Mouse (Mus musculus) MEL (cell line): ENCODE results near the gene Tmem52b. TPM values are rescaled to one million over a fixed set of nuclear protein-coding genes. Genes with fewer than 3 reads are reported as not detected.
A peak's percentile ranks its signal among the peaks of the same experiment; 100 is the strongest.

Experiments
- DNase-seq: peaks from one replicate; pipeline ENCODE4 v3.0.0; 2011; ENCODE audit warnings: low read depth, low spot score
- H3K27ac ChIP-seq: 2 replicates; pipeline ENCODE4 v1.5.1; 2012; ENCODE audit warnings: low read depth, mild to moderate bottlenecking, control low read depth, low read length, moderate library complexity; ENCODE audit not compliant: control insufficient read depth
- H3K27me3 ChIP-seq, 2 experiments: fragments of 150-350 bp in 1 of 2; sonication (generic) in 1 of 2; 2 replicates each; pipeline ENCODE4 v1.6.1; 2012; ENCODE audit warnings: low read length in 2 of 2, mild to moderate bottlenecking in 2 of 2, improper control_type of control experiment in 1 of 2, moderate library complexity in 1 of 2; ENCODE audit not compliant: insufficient read depth in 2 of 2, control insufficient read depth in 1 of 2
- H3K36me3 ChIP-seq, 2 experiments: 2 replicates each; pipeline ENCODE4 v1.6.1; 2012 to 2014; ENCODE audit warnings: low read length in 2 of 2, improper control_type of control experiment in 1 of 2, inconsistent platforms in 1 of 2, mild to moderate bottlenecking in 1 of 2; ENCODE audit not compliant: insufficient read depth in 2 of 2, control insufficient read depth in 1 of 2
- H3K4me1 ChIP-seq, 2 experiments: fragments of 150-350 bp in 1 of 2; sonication (generic) in 1 of 2; 2 replicates each; pipeline ENCODE4 v1.6.1; 2012; ENCODE audit warnings: low read length in 2 of 2, improper control_type of control experiment in 1 of 2, mild to moderate bottlenecking in 1 of 2; ENCODE audit not compliant: insufficient read depth in 2 of 2, control insufficient read depth in 1 of 2
- H3K4me3 ChIP-seq, 2 experiments: fragments of 150-350 bp in 1 of 2; sonication (generic) in 1 of 2; 2 replicates each; pipeline ENCODE4 v1.5.1; 2012; ENCODE audit warnings: low read depth in 2 of 2, low read length in 2 of 2, mild to moderate bottlenecking in 2 of 2, moderate library complexity in 2 of 2, control low read depth in 1 of 2, improper control_type of control experiment in 1 of 2; ENCODE audit not compliant: control insufficient read depth in 1 of 2, insufficient read depth in 1 of 2
- H3K79me2 ChIP-seq: 2 replicates; pipeline ENCODE4 v1.6.1; 2012; ENCODE audit warnings: mild to moderate bottlenecking, low read length, moderate library complexity; ENCODE audit not compliant: control insufficient read depth, poor library complexity, insufficient read depth
- H3K9ac ChIP-seq: 2 replicates; pipeline ENCODE4 v1.6.1; 2012; ENCODE audit warnings: low read depth, mild to moderate bottlenecking, control low read depth, low read length, moderate library complexity; ENCODE audit not compliant: control insufficient read depth, poor library complexity, severe bottlenecking
- H3K9me3 ChIP-seq: fragments of 150-350 bp; sonication (generic); replicated peaks from 2 replicates; pipeline ENCODE4 v1.6.1; 2012; ENCODE audit warnings: mild to moderate bottlenecking, low read length, improper control_type of control experiment, moderate library complexity; ENCODE audit not compliant: insufficient read depth
- BHLHE40 ChIP-seq: IDR thresholded peaks from 2 replicates; pipeline ENCODE4 v1.6.1; 2012; ENCODE audit warnings: low read depth, mild to moderate bottlenecking, inconsistent platforms, low read length, improper control_type of control experiment, borderline replicate concordance
- CTCF ChIP-seq, 3 experiments: IDR thresholded peaks in 2 of 3; conservative IDR thresholded peaks in 1 of 3; 2 replicates each; pipeline ENCODE4 v1.5.1; 2011 to 2012; ENCODE audit warnings: low read length in 3 of 3, low read depth in 2 of 3, mild to moderate bottlenecking in 2 of 3, improper control_type of control experiment in 1 of 3, inconsistent platforms in 1 of 3, mixed read lengths in 1 of 3, moderate library complexity in 1 of 3; ENCODE audit not compliant: control insufficient read depth in 1 of 3, insufficient read depth in 1 of 3, poor library complexity in 1 of 3, severe bottlenecking in 1 of 3
- E2F4 ChIP-seq: IDR thresholded peaks from 2 replicates; pipeline ENCODE4 v1.6.1; 2011; ENCODE audit warnings: low read depth, low read length, improper control_type of control experiment, borderline replicate concordance
- EP300 ChIP-seq, 2 experiments: IDR thresholded peaks; 2 replicates each; pipeline ENCODE4 v1.6.1; 2011; ENCODE audit warnings: improper control_type of control experiment in 2 of 2, low read length in 2 of 2, low read depth in 1 of 2, mild to moderate bottlenecking in 1 of 2
- ETS1 ChIP-seq: IDR thresholded peaks from 2 replicates; pipeline ENCODE4 v1.6.1; 2012; ENCODE audit warnings: low read depth, mild to moderate bottlenecking, inconsistent platforms, low read length, improper control_type of control experiment, moderate library complexity
- GABPA ChIP-seq: IDR thresholded peaks from 2 replicates; pipeline ENCODE4 v1.6.1; 2012; ENCODE audit warnings: low read depth, mild to moderate bottlenecking, inconsistent platforms, low read length, improper control_type of control experiment, moderate library complexity
- GATA1 ChIP-seq: IDR thresholded peaks from 2 replicates; pipeline ENCODE4 v1.6.1; 2011; ENCODE audit warnings: low read depth, low read length, improper control_type of control experiment
- JUND ChIP-seq: IDR thresholded peaks from 2 replicates; pipeline ENCODE4 v1.6.1; 2011; ENCODE audit warnings: low read depth, mild to moderate bottlenecking, improper control_type of control experiment, low read length
- KAT2A ChIP-seq: conservative IDR thresholded peaks from 2 replicates; pipeline ENCODE4 v1.6.1; 2012; ENCODE audit warnings: low read depth, low read length, improper control_type of control experiment, inconsistent platforms
- MAX ChIP-seq: IDR thresholded peaks from 2 replicates; pipeline ENCODE4 v1.6.1; 2011; ENCODE audit warnings: low read length, improper control_type of control experiment
- MAZ ChIP-seq: IDR thresholded peaks from 2 replicates; pipeline ENCODE4 v1.6.1; 2012; ENCODE audit warnings: low read depth, mild to moderate bottlenecking, inconsistent platforms, low read length, improper control_type of control experiment
- MYC ChIP-seq: IDR thresholded peaks from 2 replicates; pipeline ENCODE4 v1.6.1; 2011; ENCODE audit warnings: low read depth, mild to moderate bottlenecking, low read length, improper control_type of control experiment, moderate library complexity
- TAL1 ChIP-seq: IDR thresholded peaks from 2 replicates; pipeline ENCODE4 v1.6.1; 2012; ENCODE audit warnings: mild to moderate bottlenecking, inconsistent platforms, low read length, moderate library complexity, mixed read lengths
- TCF12 ChIP-seq: IDR thresholded peaks from 2 replicates; pipeline ENCODE4 v1.6.1; 2014; ENCODE audit warnings: low read depth, mild to moderate bottlenecking, inconsistent platforms, low read length, improper control_type of control experiment, moderate library complexity
- UBTF ChIP-seq: IDR thresholded peaks from 2 replicates; pipeline ENCODE4 v1.6.1; 2012; ENCODE audit warnings: low read depth, mild to moderate bottlenecking, inconsistent platforms, low read length, improper control_type of control experiment, moderate library complexity, borderline replicate concordance; ENCODE audit not compliant: insufficient read depth
- USF2 ChIP-seq, 2 experiments: IDR thresholded peaks; 2 replicates each; pipeline ENCODE4 v1.6.1; 2011 to 2012; ENCODE audit warnings: improper control_type of control experiment in 2 of 2, low read length in 2 of 2, borderline replicate concordance in 1 of 2, inconsistent platforms in 1 of 2, low read depth in 1 of 2, mild to moderate bottlenecking in 1 of 2; ENCODE audit not compliant: insufficient read depth in 1 of 2
- ZC3H11A ChIP-seq: IDR thresholded peaks from 2 replicates; pipeline ENCODE4 v1.6.1; 2012; ENCODE audit warnings: low read depth, mild to moderate bottlenecking, inconsistent platforms, low read length, improper control_type of control experiment
- ZMIZ1 ChIP-seq: IDR thresholded peaks from 2 replicates; pipeline ENCODE4 v1.6.1; 2012; ENCODE audit warnings: low read depth, mild to moderate bottlenecking, inconsistent platforms, low read length, improper control_type of control experiment, moderate library complexity
- polyA plus RNA-seq, 2 experiments: library from polyadenylated mRNA; stranded (reverse) in 1 of 2; unstranded in 1 of 2; fragments of >175 nt in 1 of 2; fragments of >200 nt in 1 of 2; gene quantifications; 2 replicates each; pipeline versions ENCODE4 v1.2.1 to v1.2.4; 2012; ENCODE audit warnings: low replicate concordance in 2 of 2, low read depth in 1 of 2; ENCODE audit not compliant: insufficient read length in 2 of 2, insufficient read depth in 1 of 2, missing spikeins in 1 of 2
- total RNA-seq: library from RNA; depleted of rRNA; stranded (reverse); fragments of 300-350 nt; gene quantifications from 2 replicates; pipeline ENCODE4 v1.2.3, GENCODE M21; 2012

The Tmem52b gene
- total and polyA plus RNA-seq, 3 experiments: not detected

DNA sequence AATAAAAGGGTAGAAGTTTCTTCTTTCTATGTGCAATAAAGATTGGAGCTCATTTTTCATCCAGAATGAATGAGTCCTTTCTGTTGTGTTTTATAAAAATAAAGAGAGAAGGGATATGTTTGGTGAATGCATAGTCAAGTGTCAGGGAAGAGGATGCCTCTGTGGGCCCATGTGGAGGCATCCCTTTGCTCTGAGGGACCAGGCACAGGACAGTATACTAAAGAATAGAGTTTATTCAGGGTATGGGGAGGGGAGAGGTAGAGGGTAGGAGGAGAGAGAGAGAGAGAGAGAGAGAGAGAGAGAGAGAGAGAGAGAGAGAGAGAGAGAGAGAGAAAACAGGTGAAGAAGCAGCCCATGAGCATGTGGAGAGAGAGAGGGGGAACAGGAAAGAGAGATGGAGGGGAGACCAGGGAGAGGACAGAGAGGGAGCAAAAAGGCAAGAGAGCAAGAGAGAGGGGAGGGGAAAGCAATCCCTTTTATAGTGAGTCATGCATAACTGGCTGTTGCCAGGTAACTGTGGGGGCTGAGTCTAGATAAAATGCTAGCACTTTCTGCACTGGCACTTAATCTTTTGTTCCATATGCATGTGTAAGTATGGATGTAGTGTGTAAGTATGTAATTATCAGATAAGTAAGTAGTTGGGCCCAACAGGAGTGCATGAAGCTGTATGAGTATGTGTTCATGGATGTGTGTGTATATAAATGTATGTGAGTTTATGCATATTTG is 45.1 kb downstream of the Tmem52b start:
- Histone ChIP-seq H3K79me2 (no peaks in the 10 kb centered on the region), H3K27ac (no peak overlapping the region), H3K9me3 (no peaks in the 10 kb centered on the region), H3K27me3 (no peaks in the 10 kb centered on the region; a peak in 1 of 4 replicates), H3K36me3 (peaks cover 0 to 16% of the 10 kb centered on the region in 2 experiments; a peak in 2 of 4 replicates), H3K4me1 (peaks cover 15 to 20% of the 10 kb centered on the region in 2 experiments), H3K4me3 (no peak overlapping the region), H3K9ac (no peak overlapping the region)
- no peak for TF ChIP-seq CTCF (IDR thresholded peaks at IDR 0.05 in 2 of 3, conservative IDR thresholded peaks at IDR 0.05 in 1 of 3; ENCODE audit: control insufficient read depth in 1 of 3, insufficient read depth in 1 of 3, low read depth in 2 of 3, low read length in 3 of 3, poor library complexity in 1 of 3, severe bottlenecking in 1 of 3)
- peak; percentile 43; the same call in 1 of the 2 replicates for TF ChIP-seq TCF12
- peak; percentile 40; the same call in 1 of the 2 replicates for TF ChIP-seq ETS1
- TF ChIP-seq GATA1: peak; percentile 76
- peak; percentile 56 for TF ChIP-seq TAL1
- no peak for TF ChIP-seq MYC
- TF ChIP-seq MAZ: peak; percentile 45; the same call in 1 of the 2 replicates
- TF ChIP-seq JUND: no peak
- TF ChIP-seq GABPA: no peak
- TF ChIP-seq ZMIZ1: no peak
- TF ChIP-seq UBTF: no peak
- TF ChIP-seq KAT2A: no peak
- no peak for TF ChIP-seq BHLHE40
- TF ChIP-seq ZC3H11A: no peak
- no peak for TF ChIP-seq E2F4
- no peak for TF ChIP-seq USF2 (IDR thresholded peaks at IDR 0.05; ENCODE audit: borderline replicate concordance in 1 of 2, insufficient read depth in 1 of 2, low read depth in 1 of 2, low read length in 2 of 2)
- TF ChIP-seq MAX: no peak
- peak; percentile 42 to 57; a peak in 3 of 4 replicates for TF ChIP-seq EP300 (IDR thresholded peaks at IDR 0.05; ENCODE audit: low read depth in 1 of 2, low read length in 2 of 2)
- DNase-seq: peak; percentile 76
